Mouse (Mus musculus) E14TG2a.4 (cell line): Measurements from ENCODE around the gene Rab11fip3.

Experiments used
- CTCF ChIP-seq: conservative IDR thresholded peaks from 2 replicates; pipeline ENCODE4 v1.5.1; 2014; ENCODE audit warnings: low read length
- POU5F1 ChIP-seq: IDR thresholded peaks from 2 replicates; pipeline ENCODE4 v1.6.1; 2014; ENCODE audit warnings: low read length, borderline replicate concordance

- TF ChIP-seq CTCF (no peak), POU5F1 (no peak)
Observed at GRCm38 (mm10) chr17:25985306-25986294, 83.8 kb downstream of the Rab11fip3 start, which contains the start of gene Capn15.
